15 mouse cellular contexts compared by ENCODE assay signal in genomic region chr8:90813602-90814320, GRCm38 (mm10). TPM values are rescaled to one million over a fixed set of nuclear protein-coding genes. Genes with fewer than 3 reads are reported as not detected.
A peak's percentile ranks its signal among the peaks of the same experiment; 100 is the strongest.
DNase-seq lines count a peak whose midpoint lies in the region.
"Had no signal": no experiment of that assay in that cellular context is flagged by ENCODE, and none has a peak within 500 bp of the region (broad histone marks: within the 10 kb centered on the region; RNA-seq: fewer than 3 reads in every experiment).

No protein-coding gene starts in this region.

- peak; percentile 5 for DNase-seq in left cerebral cortex, postnatal 4 days
- no peak for DNase-seq in left cerebral cortex, postnatal 10 days (ENCODE audit: extremely low spot score in 1 of 2, low spot score in 2 of 2)
- peak; percentile 50 for DNase-seq in 3134 (ENCODE audit: extremely low read depth, insufficient read length, low spot score)
- DNase-seq in 3T3-L1 (ENCODE audit: low read depth, low spot score) = peak; percentile 78
- DNase-seq in adipocyte (ENCODE audit: low spot score) = peak; percentile 32
- DNase-seq in limb, embryonic 10.5 days (ENCODE audit: low spot score) = no peak
- DNase-seq in urinary bladder, postnatal 25 days (ENCODE audit: low spot score) = no peak
- DNase-seq in kidney, adult 18-20 months = no peak
- DNase-seq: cerebellum, adult 11 months; kidney, adult 11 months; layer of hippocampus, adult 9-11 months; midbrain, embryonic 14.5 days had no signal

- H3K36me3 ChIP-seq in limb, embryonic 10.5 days = no peaks in the 10 kb centered on the region
- H3K36me3 ChIP-seq: embryonic facial prominence, embryonic 15.5 days had no signal

- H3K4me1 ChIP-seq in limb, embryonic 10.5 days = no peaks in the 10 kb centered on the region; the same call in 1 of the 2 replicates
- H3K4me1 ChIP-seq: embryonic facial prominence, embryonic 15.5 days had no signal

- intact Hi-C loops in left cerebral cortex, postnatal 4 days (cut with DNase I) = no loop called here
- intact Hi-C loops in left cerebral cortex, postnatal 10 days (cut with DNase I) = no loop called here

- 91% methylated on average over 10 of the region's 10 CpGs for WGBS in limb, embryonic 10.5 days

- H3K4me3 ChIP-seq in limb, embryonic 10.5 days = no peak overlapping the region
- H3K4me3 ChIP-seq: embryonic facial prominence, embryonic 15.5 days had no signal

- H3K27me3 ChIP-seq in limb, embryonic 10.5 days (ENCODE audit: low read depth, poor library complexity, severe bottlenecking) = no peaks in the 10 kb centered on the region
- H3K27me3 ChIP-seq: embryonic facial prominence, embryonic 15.5 days had no signal

- no peak overlapping the region for H3K27ac ChIP-seq in limb, embryonic 10.5 days
- H3K27ac ChIP-seq: embryonic facial prominence, embryonic 15.5 days had no signal

- H3K9me3 ChIP-seq in limb, embryonic 10.5 days (replicated peaks) = no peaks in the 10 kb centered on the region
- H3K9me3 ChIP-seq: embryonic facial prominence, embryonic 15.5 days had no signal

RNA-seq across cellular contexts. Expression of gene Gm19935, which starts 3.4 kb away (rescaled TPM):
- total RNA-seq in left cerebral cortex, postnatal 4 days (2021) = 1 to 10 TPM; 1.1 to 1.3 TPM
- total RNA-seq in left cerebral cortex, postnatal 10 days (2021) = under 1 TPM; 0.47 to 0.73 TPM
- polyA plus RNA-seq in limb, embryonic 10.5 days (2016; fragmentation: Nextera tagmentation; extraction: Ambion mirVana) = not detected in 2 replicates
- total RNA-seq: neutrophil, adult 5-6 weeks had no signal
- polyA plus RNA-seq: liver, embryonic 11.5 days had no signal

RNA-seq across cellular contexts. Expression of gene Chd9, which starts 14.4 kb away (rescaled TPM):
- 10 to 100 TPM; 83.3 to 85.0 TPM for total RNA-seq in left cerebral cortex, postnatal 4 days (2021)
- 100 to 1,000 TPM in 1 of 2 experiments, 10 to 100 TPM in 1; 97.6 to 104 TPM for total RNA-seq in left cerebral cortex, postnatal 10 days (2021)
- polyA plus RNA-seq in limb, embryonic 10.5 days (2016; fragmentation: Nextera tagmentation; extraction: Ambion mirVana) = 35.8 and 45.5 TPM in 2 replicates

Comparison
In these comparisons a context has a peak if more than half of its experiments do, and no peak if none do; other contexts are left out.
1. DNase-seq: peak in left cerebral cortex, postnatal 4 days (single experiment), 3134 (single experiment), 3T3-L1 (single experiment) and adipocyte (single experiment); none in left cerebral cortex, postnatal 10 days (0 of 2), limb, embryonic 10.5 days (single experiment), urinary bladder, postnatal 25 days (single experiment) and kidney, adult 18-20 months (single experiment).